Mouse (Mus musculus) splenic B cell, adult 2 months (primary cell): Measurements from ENCODE around the gene Lrrc57.
"Not testable (repeated sequence)": the region's sequence is repeated elsewhere in the genome, so short reads cannot be mapped to it uniquely, and the experiment has no call there.

Experiments
- DNase-seq: peaks from one replicate; pipeline ENCODE4 v3.0.0-alpha.2; 2011; ENCODE audit warnings: low read depth, low spot score
- H3K27me3 ChIP-seq: 2 replicates; pipeline ENCODE4 v1.6.1; 2012; ENCODE audit warnings: mild to moderate bottlenecking, low read length, moderate library complexity, mixed read lengths; ENCODE audit not compliant: control insufficient read depth, poor library complexity, insufficient read depth, severe bottlenecking
- H3K36me3 ChIP-seq: 2 replicates; pipeline ENCODE4 v1.6.1; 2012; ENCODE audit warnings: mild to moderate bottlenecking, low read length, moderate library complexity, mixed read lengths; ENCODE audit not compliant: control insufficient read depth, poor library complexity, insufficient read depth, severe bottlenecking

The Lrrc57 gene

GRCm38 (mm10) chr2:120628076-120628865 is 19.0 kb upstream of the Lrrc57 start:
- no peak for DNase-seq
- no peaks in the 10 kb centered on the region for H3K36me3 ChIP-seq
- H3K27me3 ChIP-seq, result no peaks in the 10 kb centered on the region

- DNase-seq, result no peak
- H3K27me3 ChIP-seq, result no peaks in the 10 kb centered on the region
These were observed 13.6 kb upstream of the Lrrc57 start for GRCm38 (mm10) chr2:120622920-120623319.

GRCm38 (mm10) chr2:120619538-120619937 is 10.2 kb upstream of the Lrrc57 start:
- Histone ChIP-seq H3K36me3 (peaks cover 2% of the 10 kb centered on the region), H3K27me3 (no peaks in the 10 kb centered on the region)
- DNase-seq, result peak; percentile 15

More at GRCm38 (mm10) chr2:120622920-120623319, 13.6 kb upstream of the Lrrc57 start:
- H3K36me3 ChIP-seq, result peaks cover 2% of the 10 kb centered on the region; the same call in 1 of the 2 replicates

- H3K27me3 ChIP-seq, result no peaks in the 10 kb centered on the region
- no peak for DNase-seq
- H3K36me3 ChIP-seq, result peaks cover 2% of the 10 kb centered on the region
These were observed 7.2 kb upstream of the Lrrc57 start for GRCm38 (mm10) chr2:120616279-120617163.

- peak; percentile 42 for DNase-seq
- 0 out of 2 replicates have a peak, but pooled peaks cover 3% of the 10 kb centered on the region for H3K36me3 ChIP-seq
These were observed 3.2 kb downstream of the Lrrc57 start for GRCm38 (mm10) chr2:120606021-120606690.

GRCm38 (mm10) chr2:120599506-120599905 is 9.8 kb downstream of the Lrrc57 start:
- peaks cover 9% of the 10 kb centered on the region; the same call in 1 of the 2 replicates for H3K36me3 ChIP-seq
- DNase-seq, result peak; percentile 25

More at GRCm38 (mm10) chr2:120606021-120606690, 3.2 kb downstream of the Lrrc57 start:
- H3K27me3 ChIP-seq, result no peaks in the 10 kb centered on the region

GRCm38 (mm10) chr2:120597734-120598133 is 11.6 kb downstream of the Lrrc57 start:
- Histone ChIP-seq H3K27me3 (no peaks in the 10 kb centered on the region), H3K36me3 (peaks cover 7% of the 10 kb centered on the region; the same call in 1 of the 2 replicates)
- DNase-seq, result no peak

More at GRCm38 (mm10) chr2:120599506-120599905, 9.8 kb downstream of the Lrrc57 start:
- no peaks in the 10 kb centered on the region for H3K27me3 ChIP-seq

GRCm38 (mm10) chr2:120592227-120592626 is 17.1 kb downstream of the Lrrc57 start:
- no peaks in the 10 kb centered on the region for H3K27me3 ChIP-seq
- DNase-seq, result peak; percentile 7
- peaks cover 6% of the 10 kb centered on the region for H3K36me3 ChIP-seq

GRCm38 (mm10) chr2:120589759-120590158 is 19.6 kb downstream of the Lrrc57 start:
- no peak for DNase-seq
- H3K27me3 ChIP-seq, result no peaks in the 10 kb centered on the region
- peaks cover 4% of the 10 kb centered on the region for H3K36me3 ChIP-seq

- no peaks in the 10 kb centered on the region for H3K36me3 ChIP-seq
- no peaks in the 10 kb centered on the region for H3K27me3 ChIP-seq
- peak; percentile 88 for DNase-seq
These were observed 31.0 kb downstream of the Lrrc57 start for GRCm38 (mm10) chr2:120578286-120578685.

- Histone ChIP-seq H3K36me3 (no peaks in the 10 kb centered on the region), H3K27me3 (no peaks in the 10 kb centered on the region)
- peak; percentile 50 for DNase-seq
These were observed 31.5 kb downstream of the Lrrc57 start for GRCm38 (mm10) chr2:120577799-120578198.

- Histone ChIP-seq H3K27me3 (no peaks in the 10 kb centered on the region), H3K36me3 (no peaks in the 10 kb centered on the region)
- peak; percentile 29 for DNase-seq
These were observed 33.3 kb downstream of the Lrrc57 start for GRCm38 (mm10) chr2:120575978-120576377.

GRCm38 (mm10) chr2:120575121-120575520 is 34.2 kb downstream of the Lrrc57 start:
- H3K36me3 ChIP-seq, result no peaks in the 10 kb centered on the region
- DNase-seq, result peak; percentile 9
- H3K27me3 ChIP-seq, result no peaks in the 10 kb centered on the region

GRCm38 (mm10) chr2:120572161-120572560 is 37.2 kb downstream of the Lrrc57 start:
- not testable (repeated sequence) for H3K36me3 ChIP-seq
- DNase-seq, result peak; percentile 19

More at GRCm38 (mm10) chr2:120572161-120572560, 37.2 kb downstream of the Lrrc57 start:
- not testable (repeated sequence) for H3K27me3 ChIP-seq
